Mouse (Mus musculus): ENCODE measurements around the gene Srrm2. TPM values are rescaled to one million over a fixed set of nuclear protein-coding genes. Genes with fewer than 3 reads are reported as not detected.
A peak's percentile ranks its signal among the peaks of the same experiment; 100 is the strongest.
"Not testable (repeated sequence)": the region's sequence is repeated elsewhere in the genome, so short reads cannot be mapped to it uniquely, and the experiment has no call there.

The Srrm2 gene
- polyA plus RNA-seq, 1 experiment from 2014 or later = 505 TPM

- Histone ChIP-seq H3K4me3 (replicated peaks; ENCODE audit: low read length) (no peak overlapping the region), H3K4me2 (ENCODE audit: low read length) (no peak overlapping the region), H3K36me3 (ENCODE audit: control insufficient read depth, insufficient read depth) (peaks cover 37% of the 10 kb centered on the region), H3K9me3 (ENCODE audit: control insufficient read depth, low read length) (no peaks in the 10 kb centered on the region), H3K4me1 (replicated peaks; ENCODE audit: control insufficient read depth, insufficient read depth, low read length) (0 out of 2 replicates have a peak, but pooled peaks cover 3% of the 10 kb centered on the region), H3K27ac (ENCODE audit: low read length) (no peak overlapping the region), H3K9ac (replicated peaks; ENCODE audit: low read depth, low read length) (no peak overlapping the region), H3K27me3 (replicated peaks; ENCODE audit: control insufficient read depth, insufficient read depth, low read length) (no peaks in the 10 kb centered on the region)
- ATAC-seq = no peak
- 95% methylated on average over 9 of the region's 9 CpGs for WGBS
These were observed 30.1 kb upstream of the Srrm2 start for GRCm38 (mm10) chr17:23760231-23760630.

DNA sequence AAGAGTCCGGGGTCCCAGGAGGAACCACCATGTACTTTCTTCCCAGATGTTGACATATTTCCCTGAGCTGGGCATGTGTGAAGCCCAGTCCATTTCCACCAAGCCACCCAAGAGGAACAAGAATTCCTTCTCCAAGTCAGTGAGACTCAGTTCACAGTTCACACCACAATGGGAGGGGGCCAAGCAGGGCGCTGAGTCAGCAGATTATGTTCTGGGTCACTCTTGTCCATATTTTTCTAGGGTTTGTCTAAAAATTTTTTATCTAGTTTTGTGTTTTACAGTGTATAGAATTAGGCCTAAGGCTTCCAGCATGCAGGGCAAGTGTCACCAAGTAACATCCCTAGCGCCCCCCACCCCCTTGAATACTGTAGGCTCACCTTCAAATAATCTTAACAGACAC is 29.2 kb upstream of the Srrm2 start:
- H3K4me2 ChIP-seq (ENCODE audit: low read length) = no peak overlapping the region
- no peak overlapping the region for H3K4me3 ChIP-seq (replicated peaks; ENCODE audit: low read length)
- ATAC-seq = no peak
- 0 out of 2 replicates have a peak, but pooled peaks cover 3% of the 10 kb centered on the region for H3K4me1 ChIP-seq (replicated peaks; ENCODE audit: control insufficient read depth, insufficient read depth, low read length)
- no peaks in the 10 kb centered on the region for H3K9me3 ChIP-seq (ENCODE audit: control insufficient read depth, low read length)
- H3K36me3 ChIP-seq (ENCODE audit: control insufficient read depth, insufficient read depth) = peaks cover 29% of the 10 kb centered on the region
- WGBS = 96% methylated on average over 3 of the region's 3 CpGs
- H3K27ac ChIP-seq (ENCODE audit: low read length) = no peak overlapping the region
- no peaks in the 10 kb centered on the region for H3K27me3 ChIP-seq (replicated peaks; ENCODE audit: control insufficient read depth, insufficient read depth, low read length)
- H3K9ac ChIP-seq (replicated peaks; ENCODE audit: low read depth, low read length) = no peak overlapping the region

DNA sequence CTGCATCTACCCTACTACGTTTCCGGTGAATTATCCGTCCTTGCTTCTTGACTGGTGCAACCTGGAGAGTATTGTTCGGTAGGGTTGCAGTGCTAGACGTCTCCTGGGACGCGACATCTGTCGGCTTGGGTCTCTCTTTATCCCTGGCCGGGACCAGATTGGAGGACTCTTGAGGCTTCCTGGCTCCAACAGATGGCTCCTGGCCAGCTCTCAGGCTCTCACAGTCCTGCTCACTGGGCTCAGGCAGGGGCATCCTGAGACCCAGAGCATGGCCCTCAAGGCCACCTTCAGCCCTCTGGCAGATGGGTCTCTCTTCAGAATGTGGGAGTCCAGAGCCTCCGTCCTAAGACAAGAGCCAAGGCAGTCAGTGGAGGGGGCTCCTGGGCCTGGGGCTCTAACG is 27.4 kb upstream of the Srrm2 start:
- no peak overlapping the region for H3K4me3 ChIP-seq (replicated peaks; ENCODE audit: low read length)
- no peak overlapping the region for H3K4me2 ChIP-seq (ENCODE audit: low read length)
- peak; percentile 37; the same call in 1 of the 2 replicates for ATAC-seq
- peaks cover 18% of the 10 kb centered on the region for H3K36me3 ChIP-seq (ENCODE audit: control insufficient read depth, insufficient read depth)
- no peaks in the 10 kb centered on the region for H3K27me3 ChIP-seq (replicated peaks; ENCODE audit: control insufficient read depth, insufficient read depth, low read length)
- no peak overlapping the region for H3K9ac ChIP-seq (replicated peaks; ENCODE audit: low read depth, low read length)
- no peaks in the 10 kb centered on the region for H3K9me3 ChIP-seq (ENCODE audit: control insufficient read depth, low read length)
- 0 out of 2 replicates have a peak, but pooled peaks cover 3% of the 10 kb centered on the region for H3K4me1 ChIP-seq (replicated peaks; ENCODE audit: control insufficient read depth, insufficient read depth, low read length)
- H3K27ac ChIP-seq (ENCODE audit: low read length) = no peak overlapping the region
- 77% methylated on average over 11 of the region's 11 CpGs for WGBS

- Histone ChIP-seq H3K4me3 (replicated peaks; ENCODE audit: low read length) (peak overlapping the region; percentile 94), H3K9ac (replicated peaks; ENCODE audit: low read depth, low read length) (peak overlapping the region; percentile 99), H3K27ac (ENCODE audit: low read length) (peak overlapping the region; percentile 88), H3K4me1 (replicated peaks; ENCODE audit: control insufficient read depth, insufficient read depth, low read length) (peaks cover 16% of the 10 kb centered on the region), H3K4me2 (ENCODE audit: low read length) (peak overlapping the region; percentile 82), H3K36me3 (ENCODE audit: control insufficient read depth, insufficient read depth) (no peaks in the 10 kb centered on the region), H3K27me3 (replicated peaks; ENCODE audit: control insufficient read depth, insufficient read depth, low read length) (no peaks in the 10 kb centered on the region), H3K9me3 (ENCODE audit: control insufficient read depth, low read length) (no peaks in the 10 kb centered on the region)
- ATAC-seq = no peak
- WGBS = 4% methylated on average over 2 of the region's 2 CpGs
These were observed 19.8 kb upstream of the Srrm2 start for GRCm38 (mm10) chr17:23770493-23770892.

DNA sequence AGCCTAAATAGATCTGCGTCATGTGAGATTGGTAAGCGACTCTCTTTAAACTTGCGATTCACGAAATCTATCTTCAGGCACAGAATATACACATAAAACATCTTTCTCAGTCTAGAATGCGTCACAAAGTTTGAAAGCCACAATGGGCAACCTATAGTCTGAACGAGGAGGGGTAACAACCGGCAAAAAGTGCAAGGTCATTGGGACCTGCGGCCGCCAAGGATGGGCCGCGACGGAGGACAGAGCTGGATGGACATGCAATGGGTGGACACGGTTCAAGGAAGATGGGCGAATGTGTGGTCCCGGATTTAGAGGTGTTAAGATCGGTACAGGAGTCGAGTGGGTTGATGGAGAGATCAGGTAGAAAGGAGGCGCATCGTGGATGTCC is 19.4 kb upstream of the Srrm2 start:
- H3K4me1 ChIP-seq (replicated peaks; ENCODE audit: control insufficient read depth, insufficient read depth, low read length) = peaks cover 16% of the 10 kb centered on the region
- H3K4me3 ChIP-seq (replicated peaks; ENCODE audit: low read length) = peak overlapping the region; percentile 94
- no peaks in the 10 kb centered on the region for H3K27me3 ChIP-seq (replicated peaks; ENCODE audit: control insufficient read depth, insufficient read depth, low read length)
- WGBS = 0% methylated on average over 19 of the region's 19 CpGs
- peak overlapping the region; percentile 82 for H3K4me2 ChIP-seq (ENCODE audit: low read length)
- peak overlapping the region; percentile 99 for H3K9ac ChIP-seq (replicated peaks; ENCODE audit: low read depth, low read length)
- ATAC-seq = no peak; the same call in 1 of the 2 replicates
- H3K9me3 ChIP-seq (ENCODE audit: control insufficient read depth, low read length) = no peaks in the 10 kb centered on the region
- no peaks in the 10 kb centered on the region for H3K36me3 ChIP-seq (ENCODE audit: control insufficient read depth, insufficient read depth)
- peak overlapping the region; percentile 88 for H3K27ac ChIP-seq (ENCODE audit: low read length)

DNA sequence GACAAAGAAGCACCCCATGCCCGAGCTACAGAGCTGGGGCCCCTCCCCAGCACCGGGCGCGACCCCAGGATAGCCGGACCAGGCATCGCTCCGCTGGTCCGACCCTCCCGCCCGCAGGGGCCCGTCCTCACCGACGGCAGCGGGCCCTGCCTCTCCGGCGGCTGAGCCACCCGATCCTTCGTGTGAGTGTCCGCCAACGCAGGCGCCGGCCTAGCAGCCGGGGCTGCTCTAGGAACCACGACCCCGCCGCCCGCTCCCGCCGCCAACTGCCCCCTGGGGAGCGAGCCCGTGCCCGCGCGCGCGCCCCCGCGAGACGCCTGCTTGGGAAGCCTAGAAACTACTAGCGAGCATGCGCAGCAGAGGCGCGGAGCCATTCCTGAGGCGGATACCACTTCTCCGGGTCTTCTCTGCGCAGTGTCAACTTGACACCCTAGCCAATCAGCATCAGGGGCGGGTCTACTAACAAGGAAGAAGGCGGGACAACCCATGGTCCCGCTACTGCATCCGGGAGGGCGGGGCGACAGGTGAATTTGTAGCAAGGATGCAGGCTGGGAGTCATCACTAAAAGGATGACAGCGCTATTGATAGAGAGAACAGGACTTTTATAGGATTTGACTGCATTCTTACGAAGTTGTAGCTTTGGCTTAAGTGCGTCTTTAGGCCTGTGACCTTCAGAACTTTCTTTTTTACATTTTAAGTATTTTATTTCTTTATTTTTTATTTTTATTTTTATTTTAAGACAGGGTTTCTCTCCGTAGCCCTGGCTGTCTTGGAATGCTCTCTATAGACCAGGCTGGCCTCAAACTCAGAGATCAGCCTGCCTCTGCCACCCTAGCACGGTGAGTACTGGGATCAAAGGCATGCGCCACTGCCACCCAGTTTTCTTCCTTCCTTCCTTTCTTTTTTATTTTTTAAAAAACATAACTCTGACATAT is 18.8 kb upstream of the Srrm2 start, which contains the start of gene Flywch1:
Gene Flywch1, minus strand, starts transcription at position 319 of the 935 bp plus-strand sequence.
- Histone ChIP-seq H3K4me1 (replicated peaks; ENCODE audit: control insufficient read depth, insufficient read depth, low read length) (peaks cover 16% of the 10 kb centered on the region), H3K27ac (ENCODE audit: low read length) (peak within 1 kb of the TSS; percentile 88), H3K4me2 (ENCODE audit: low read length) (peak within 1 kb of the TSS; percentile 82), H3K9ac (replicated peaks; ENCODE audit: low read depth, low read length) (peak within 1 kb of the TSS; percentile 99), H3K9me3 (ENCODE audit: control insufficient read depth, low read length) (no peaks in the 10 kb centered on the region), H3K4me3 (replicated peaks; ENCODE audit: low read length) (peak within 1 kb of the TSS; percentile 94), H3K36me3 (ENCODE audit: control insufficient read depth, insufficient read depth) (no peaks in the 10 kb centered on the region), H3K27me3 (replicated peaks; ENCODE audit: control insufficient read depth, insufficient read depth, low read length) (no peaks in the 10 kb centered on the region)
- ATAC-seq = peak; percentile 98
- WGBS = 3% methylated on average over 56 of the region's 58 CpGs

GRCm38 (mm10) chr17:23772219-23772556 is 18.1 kb upstream of the Srrm2 start:
- not testable (repeated sequence) for ATAC-seq; H3K9ac ChIP-seq (replicated peaks; ENCODE audit: low read depth, low read length); H3K36me3 ChIP-seq (ENCODE audit: control insufficient read depth, insufficient read depth); H3K27ac ChIP-seq (ENCODE audit: low read length); H3K27me3 ChIP-seq (replicated peaks; ENCODE audit: control insufficient read depth, insufficient read depth, low read length); H3K9me3 ChIP-seq (ENCODE audit: control insufficient read depth, low read length)
- Histone ChIP-seq H3K4me1 (replicated peaks; ENCODE audit: control insufficient read depth, insufficient read depth, low read length) (peaks cover 16% of the 10 kb centered on the region), H3K4me2 (ENCODE audit: low read length) (peak overlapping the region; percentile 58), H3K4me3 (replicated peaks; ENCODE audit: low read length) (peak overlapping the region; percentile 94)
- 69% methylated on average over 2 of the region's 2 CpGs for WGBS

DNA sequence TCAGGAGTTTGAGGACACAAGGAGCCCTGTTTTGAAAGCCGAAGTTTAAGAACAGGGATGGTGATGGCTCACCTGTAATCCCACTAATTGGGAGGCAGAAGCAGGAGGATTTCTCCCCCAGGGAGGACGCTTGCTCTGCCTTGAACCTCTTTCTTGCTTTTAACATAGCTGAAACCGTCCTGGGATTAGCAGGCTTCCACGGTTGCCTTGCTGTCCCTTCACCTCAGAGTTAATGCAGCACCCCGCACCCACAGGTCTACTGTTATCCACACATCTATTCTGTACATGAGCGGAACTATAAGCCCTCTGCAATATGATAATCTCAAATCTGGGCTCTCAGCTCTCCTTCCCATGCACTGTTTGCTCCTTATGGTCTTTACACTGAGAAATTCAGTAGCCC is 16.7 kb upstream of the Srrm2 start:
- Histone ChIP-seq H3K4me2 (ENCODE audit: low read length) (no peak overlapping the region), H3K9ac (replicated peaks; ENCODE audit: low read depth, low read length) (no peak overlapping the region), H3K4me1 (replicated peaks; ENCODE audit: control insufficient read depth, insufficient read depth, low read length) (peaks cover 16% of the 10 kb centered on the region), H3K9me3 (ENCODE audit: control insufficient read depth, low read length) (no peaks in the 10 kb centered on the region), H3K27me3 (replicated peaks; ENCODE audit: control insufficient read depth, insufficient read depth, low read length) (no peaks in the 10 kb centered on the region), H3K27ac (ENCODE audit: low read length) (no peak overlapping the region), H3K36me3 (ENCODE audit: control insufficient read depth, insufficient read depth) (no peaks in the 10 kb centered on the region), H3K4me3 (replicated peaks; ENCODE audit: low read length) (no peak overlapping the region)
- 73% methylated on average over 6 of the region's 6 CpGs for whole genome bisulfite sequencing
- no peak for ATAC-seq

DNA sequence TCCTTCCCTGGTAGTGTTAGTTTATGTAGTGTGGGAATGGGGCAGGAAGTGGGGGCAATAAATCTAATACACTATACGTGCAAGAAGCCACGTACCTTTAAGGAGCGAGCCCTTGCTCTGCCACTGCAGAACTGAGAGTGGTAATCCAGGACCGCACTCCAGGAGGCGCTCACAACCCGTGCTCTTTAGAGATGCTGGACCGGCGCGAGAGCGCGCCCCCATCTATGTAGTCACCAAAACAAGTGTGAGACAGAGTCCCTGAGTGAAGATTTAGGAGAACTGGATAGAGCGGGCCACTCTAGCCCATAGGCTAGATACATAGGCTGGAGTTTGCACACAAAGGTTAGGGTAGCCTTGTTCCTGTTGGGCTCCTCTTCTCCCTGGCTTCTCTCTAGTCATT is 16.2 kb upstream of the Srrm2 start:
- Histone ChIP-seq H3K27me3 (replicated peaks; ENCODE audit: control insufficient read depth, insufficient read depth, low read length) (no peaks in the 10 kb centered on the region), H3K36me3 (ENCODE audit: control insufficient read depth, insufficient read depth) (no peaks in the 10 kb centered on the region), H3K27ac (ENCODE audit: low read length) (no peak overlapping the region), H3K9ac (replicated peaks; ENCODE audit: low read depth, low read length) (no peak overlapping the region), H3K4me1 (replicated peaks; ENCODE audit: control insufficient read depth, insufficient read depth, low read length) (peaks cover 16% of the 10 kb centered on the region), H3K4me2 (ENCODE audit: low read length) (no peak overlapping the region), H3K9me3 (ENCODE audit: control insufficient read depth, low read length) (no peaks in the 10 kb centered on the region), H3K4me3 (replicated peaks; ENCODE audit: low read length) (no peak overlapping the region)
- 6% methylated on average over 12 of the region's 12 CpGs for WGBS
- ATAC-seq = no peak

Measured in forebrain, embryonic 16.5 days (tissue).